Mouse (Mus musculus) Patski (cell line): ENCODE measurements around the gene Uba6. TPM values are rescaled to one million over a fixed set of nuclear protein-coding genes. Genes with fewer than 3 reads are reported as not detected.

ENCODE experiments used
- ATAC-seq: fragments of 100-300 bp; one replicate; pipeline ENCODE4 v1.8.0; 2021
- CTCF ChIA-PET: fragments of 350-600 bp; sonication (Branson Sonifier 250); formaldehyde crosslinking; loops from one replicate; lab custom pipeline; 2022; ENCODE audit warnings: inconsistent platforms; lab: Charles Lee
- POLR2A ChIA-PET: fragments of 350-600 bp; sonication (Branson Sonifier 250); formaldehyde crosslinking; loops from one replicate; lab custom pipeline; 2022; ENCODE audit warnings: antibody characterized with exemption, inconsistent platforms; lab: Charles Lee
- DNase-seq: peaks from one replicate; pipeline ENCODE4 v3.0.0-alpha.2; 2011; ENCODE audit warnings: low read depth, low spot score
- H3K27me3 ChIP-seq: fragments of 371-371 bp; one replicate; pipeline ENCODE4 v1.5.1; 2021
- CTCF ChIP-seq: fragments of 100-300 bp; IDR thresholded peaks from one replicate; pipeline ENCODE4 v1.5.1; 2021
- in situ Hi-C: fragments of 300-500 bp; cut with MboI; formaldehyde crosslinking; loops from 3 replicates; pipeline ENCODE4 v1.11.1; 2018; ENCODE audit warnings: low pct_unique_long_range_greater_than_20kb, mixed read lengths
- polyA plus RNA-seq: library from polyadenylated mRNA; unstranded; gene quantifications from one replicate; pipeline ENCODE4 v1.2.3, GENCODE M21; 2021

Uba6 gene
- polyA plus RNA-seq, 1 experiment from 2014 or later: 21.5 TPM

GRCm38 (mm10) chr5:86083987-86084386 is 88.6 kb downstream of the Uba6 start:
- ChIA-PET CTCF (no interaction called here), POLR2A (no interaction called here)
- TF ChIP-seq CTCF: no peak
- no peaks in the 10 kb centered on the region for H3K27me3 ChIP-seq
- no peak for DNase-seq
- no peak for ATAC-seq
- in situ Hi-C loops: no loop called here

DNA sequence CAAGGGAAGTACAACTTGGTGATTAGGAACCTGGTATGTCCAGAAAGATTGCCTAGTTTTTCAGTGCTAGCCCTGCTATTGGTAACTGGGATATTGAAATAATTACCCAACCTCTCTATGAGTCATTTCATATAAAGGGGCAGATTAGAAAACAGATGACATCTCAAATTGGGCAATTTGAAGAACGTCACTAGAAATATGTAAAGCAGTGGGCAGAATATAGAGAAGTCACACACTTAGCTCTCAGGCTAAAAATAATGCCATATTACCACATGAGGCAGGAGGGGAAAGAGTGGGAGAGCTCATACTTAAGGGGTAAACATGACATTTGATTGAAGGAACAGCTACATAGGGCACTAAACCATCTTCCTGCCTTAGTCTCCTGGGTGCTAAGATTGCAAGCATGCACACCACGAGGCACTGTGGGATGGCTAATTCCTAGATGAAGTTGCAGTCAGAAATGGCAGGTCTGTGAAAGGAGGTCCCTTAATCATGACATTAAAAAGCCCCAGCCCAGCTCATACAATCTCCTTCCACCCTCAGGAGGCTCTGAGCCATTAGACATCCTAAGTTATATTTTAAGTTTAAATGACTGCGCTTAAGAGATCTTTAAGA is 93.8 kb downstream of the Uba6 start:
- ATAC-seq: no peak
- in situ Hi-C loops: no loop called here
- ChIA-PET POLR2A (no interaction called here), CTCF (interaction anchor here (1.1 to 1.8 kb wide), 2 partner anchors 13 to 17 kb away, joined by 3 to 12 read pairs; partner anchors contain the start of gene Cenpc1)
- DNase-seq: no peak
- no peak for TF ChIP-seq CTCF
- no peaks in the 10 kb centered on the region for H3K27me3 ChIP-seq

DNA sequence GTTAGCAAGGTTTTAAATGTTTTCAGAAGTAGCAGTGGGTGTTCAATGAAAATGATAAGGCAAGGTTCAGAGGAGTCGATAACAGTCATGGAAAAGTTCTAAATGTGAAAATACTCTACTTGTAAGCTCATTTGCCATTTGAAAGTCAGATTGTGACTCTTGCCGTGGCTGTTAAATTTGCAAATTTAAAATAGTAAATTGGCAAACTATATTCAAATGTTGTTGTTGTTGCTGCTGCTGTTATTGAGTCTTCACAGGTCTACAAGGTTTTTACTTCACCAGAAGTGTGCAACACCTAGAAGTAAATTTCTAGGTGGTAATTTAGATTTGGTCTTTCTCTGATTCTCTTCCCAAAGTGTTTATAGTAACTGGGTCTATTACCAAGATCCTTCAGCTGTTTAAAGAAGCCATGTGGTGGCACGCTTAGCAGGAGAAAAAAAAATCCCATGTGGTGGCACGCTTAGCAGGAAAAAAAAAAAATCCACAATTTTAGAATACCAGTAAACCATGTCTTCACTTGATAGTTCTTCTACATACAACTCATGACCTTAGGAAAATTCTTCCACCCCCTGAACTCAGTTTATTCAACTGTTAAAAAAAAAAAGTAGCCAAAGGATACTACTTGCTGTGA is 99.7 kb downstream of the Uba6 start:
- POLR2A ChIA-PET: no interaction called here

GRCm38 (mm10) chr5:86071538-86071937 is 101.1 kb downstream of the Uba6 start, which contains the start of gene Stap1:
TSS of gene Stap1 (plus strand) at chr5:86071746.
- TF ChIP-seq CTCF: no peak
- ATAC-seq (no peak), DNase-seq (no peak)
- CTCF ChIA-PET: no interaction called here
- in situ Hi-C loops: loop anchor here (25.0 kb wide), 1 partner anchor 341 kb away; no protein-coding TSS in a partner anchor
- POLR2A ChIA-PET: interaction anchor here (0.7 kb wide), 1 partner anchor 70 kb away, joined by 4 read pairs; no protein-coding TSS in a partner anchor
- peaks cover 4% of the 10 kb centered on the region for H3K27me3 ChIP-seq

More for the DNA sequence above, 99.7 kb downstream of the Uba6 start:
- DNase-seq (no peak), ATAC-seq (no peak)
- no peak for TF ChIP-seq CTCF
- in situ Hi-C loops: loop anchor here (25.0 kb wide), 1 partner anchor 339 kb away; no protein-coding TSS in a partner anchor
- CTCF ChIA-PET: interaction anchor here (0.8 kb wide), 1 partner anchor 22 kb away, joined by 3 read pairs; no protein-coding TSS in a partner anchor
- H3K27me3 ChIP-seq: peaks cover 4% of the 10 kb centered on the region

DNA sequence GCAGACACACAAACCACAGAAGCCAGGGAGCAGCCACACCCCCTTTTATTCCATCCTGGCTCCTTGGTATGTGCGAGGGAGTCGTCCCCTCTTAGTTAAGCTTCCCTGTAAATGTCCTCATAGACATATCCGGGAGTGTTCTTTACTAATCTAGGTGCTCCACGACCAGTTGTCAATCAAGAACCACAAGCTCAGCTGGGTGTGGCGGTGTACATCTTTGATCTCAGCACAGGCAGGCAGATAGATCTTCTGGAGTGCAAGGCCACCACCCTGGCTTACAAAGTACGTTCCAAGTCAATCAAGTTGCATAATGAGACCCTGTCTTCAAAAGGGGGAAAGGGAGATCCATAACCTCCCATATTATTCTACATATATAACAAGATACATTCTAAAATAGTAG is 103.5 kb downstream of the Uba6 start:
- in situ Hi-C loops: loop anchor here (5.0 to 25.0 kb wide), 3 partner anchors 63 to 343 kb away; no protein-coding TSS in a partner anchor
- CTCF ChIA-PET: interaction anchor here (1.6 to 4.6 kb wide), 2 partner anchors 24 to 121 kb away, joined by 4 to 15 read pairs; no protein-coding TSS in a partner anchor

GRCm38 (mm10) chr5:86068451-86068850 is 104.2 kb downstream of the Uba6 start:
- ChIA-PET POLR2A (no interaction called here), CTCF (interaction anchor here (0.9 to 4.6 kb wide), 4 partner anchors 24 to 122 kb away, joined by 3 to 26 read pairs (median 10); no protein-coding TSS in a partner anchor)
- TF ChIP-seq CTCF: no peak
- H3K27me3 ChIP-seq: peaks cover 4% of the 10 kb centered on the region
- DNase-seq: no peak
- ATAC-seq: no peak
- in situ Hi-C loops: loop anchor here (5.0 to 25.0 kb wide), 3 partner anchors 64 to 344 kb away; no protein-coding TSS in a partner anchor

More for the DNA sequence above, 103.5 kb downstream of the Uba6 start:
- no peak for TF ChIP-seq CTCF
- no peak for ATAC-seq
- POLR2A ChIA-PET: no interaction called here
- peaks cover 4% of the 10 kb centered on the region for H3K27me3 ChIP-seq
- DNase-seq: no peak

- POLR2A ChIA-PET: no interaction called here
- ATAC-seq: peak; percentile 61
- no peaks in the 10 kb centered on the region for H3K27me3 ChIP-seq
- peak; percentile 57 for DNase-seq
- CTCF ChIA-PET: interaction anchor here (0.7 to 4.6 kb wide), 33 partner anchors 8 to 124 kb away, joined by 3 to 26 read pairs (median 6); partner anchors contain the start of gene Uba6
- in situ Hi-C loops: loop anchor here (5.0 to 25.0 kb wide), 3 partner anchors 66 to 346 kb away; no protein-coding TSS in a partner anchor
- peak; percentile 92 for TF ChIP-seq CTCF
Measured at GRCm38 (mm10) chr5:86066551-86066929, 106.1 kb downstream of the Uba6 start.

DNA sequence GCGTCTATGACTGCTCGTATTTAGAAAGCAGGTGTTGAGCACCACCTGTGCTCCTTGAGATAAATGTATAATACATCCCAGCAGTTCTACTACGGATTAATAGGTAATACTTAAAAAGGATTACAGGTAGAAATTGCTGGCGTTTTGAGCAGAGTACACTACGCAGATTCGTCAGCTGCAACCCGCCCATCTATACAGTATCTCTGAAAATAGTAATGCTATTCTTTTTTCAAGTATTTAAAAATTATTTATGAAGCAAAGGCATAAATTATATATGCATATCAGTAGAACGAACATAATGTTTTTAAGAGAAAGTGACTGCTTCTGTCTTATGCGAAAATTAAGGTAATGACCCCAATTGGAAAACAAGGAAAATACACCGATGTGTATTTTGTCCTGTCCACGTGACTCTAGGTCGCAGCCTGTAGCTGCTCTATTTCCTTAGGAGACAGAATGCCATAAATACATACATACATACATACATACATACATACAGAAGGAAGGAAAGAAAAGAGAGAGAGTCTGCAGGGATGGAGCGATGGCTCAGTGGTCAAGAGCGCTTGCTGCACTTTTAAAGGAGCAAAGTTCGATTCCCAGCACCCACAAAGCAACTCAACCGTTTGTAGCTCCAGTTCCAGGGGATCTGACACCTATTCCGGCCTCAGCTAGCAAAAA is 106.6 kb downstream of the Uba6 start:
- DNase-seq: no peak
- TF ChIP-seq CTCF: no peak
- in situ Hi-C loops: loop anchor here (5.0 to 25.0 kb wide), 3 partner anchors 66 to 346 kb away; no protein-coding TSS in a partner anchor
- H3K27me3 ChIP-seq: no peaks in the 10 kb centered on the region
- ChIA-PET CTCF (interaction anchor here (0.7 to 4.6 kb wide), 32 partner anchors 9 to 125 kb away, joined by 3 to 26 read pairs (median 6); partner anchors contain the start of gene Uba6), POLR2A (interaction anchor here (1.3 kb wide), 1 partner anchor 56 kb away, joined by 3 read pairs; no protein-coding TSS in a partner anchor)
- peak; percentile 10 for ATAC-seq

DNA sequence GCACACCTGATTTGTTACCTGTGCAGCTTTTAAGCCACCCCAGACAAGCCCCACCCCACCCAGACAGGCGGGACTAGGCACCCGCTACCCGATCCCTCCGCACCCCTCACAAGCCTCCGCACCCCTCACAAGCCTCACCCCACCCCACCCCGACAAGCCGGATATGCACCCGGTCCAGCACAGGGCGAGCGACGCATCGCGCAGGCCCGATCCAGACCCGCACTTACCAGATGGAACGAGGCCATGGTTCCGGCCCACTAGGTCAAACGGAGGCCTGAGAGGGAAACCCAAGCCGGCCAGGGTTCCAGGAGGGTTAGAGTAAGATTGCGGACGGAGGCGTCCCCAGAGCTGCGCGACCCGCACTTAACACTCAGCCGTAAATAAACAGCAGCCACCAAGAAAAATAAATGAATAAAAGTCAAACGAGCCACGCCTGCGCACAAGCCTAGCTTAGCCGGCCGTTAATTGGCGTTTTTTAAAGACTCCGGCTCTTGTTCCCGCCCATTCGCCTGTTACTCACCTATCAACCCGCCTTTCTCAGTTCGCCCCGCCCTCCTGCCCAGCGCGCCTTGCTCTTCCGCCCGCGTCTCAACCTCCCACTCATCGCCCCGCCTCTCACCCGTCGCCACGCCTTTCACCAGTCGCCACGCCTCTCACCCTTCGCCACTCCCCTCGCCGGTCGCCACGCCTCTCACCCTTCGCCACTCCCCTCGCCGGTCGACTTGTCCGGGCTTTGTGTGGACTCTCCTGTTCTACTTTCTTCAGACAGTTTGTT is 107.3 kb downstream of the Uba6 start, which contains the start of gene Cenpc1:
Gene Cenpc1, minus strand, starts transcription at position 483 of the 775 bp plus-strand sequence.
- H3K27me3 ChIP-seq: no peaks in the 10 kb centered on the region
- ChIA-PET POLR2A (interaction anchor here (1.3 kb wide), 1 partner anchor 57 kb away, joined by 3 read pairs; no protein-coding TSS in a partner anchor), CTCF (interaction anchor here (1.4 to 4.6 kb wide), 10 partner anchors 13 to 111 kb away, joined by 5 to 26 read pairs (median 12); no protein-coding TSS in a partner anchor)
- in situ Hi-C loops: loop anchor here (5.0 to 25.0 kb wide), 3 partner anchors 67 to 347 kb away; no protein-coding TSS in a partner anchor
- ATAC-seq (peak; percentile 93), DNase-seq (peak; percentile 93)
- no peak for TF ChIP-seq CTCF
